Mouse (Mus musculus) testis, adult 10 weeks (tissue): Measurements from ENCODE around the gene Rft1. TPM values are rescaled to one million over a fixed set of nuclear protein-coding genes. Genes with fewer than 3 reads are reported as not detected.

Experiments
- polyA plus RNA-seq: library from polyadenylated mRNA; stranded (reverse); fragments of 350-450 nt; fragmentation: Illumina TruSeq; extraction: RNeasy Lipid Tissue Mini Kit (QIAGEN cat#74804); gene quantifications from one replicate; pipeline ENCODE4 v1.2.3, GENCODE M21; 2014; ENCODE audit warnings: low read depth, low replicate concordance

Rft1 gene
- polyA plus RNA-seq = 6.2 TPM

GRCm38 (mm10) chr14:30653943-30654659 is at the start of gene Rft1:
TSS of gene Rft1 (plus strand) at chr14:30654360.

GRCm38 (mm10) chr14:30625856-30626726 is 28.1 kb upstream of the Rft1 start, which contains the start of gene Prkcd:
TSS of gene Prkcd (minus strand) at chr14:30626210.

GRCm38 (mm10) chr14:30714799-30715617 is 60.8 kb downstream of the Rft1 start, which contains the start of gene Sfmbt1:
TSS of gene Sfmbt1 (plus strand) at chr14:30714849.

Other genes with a start within 250 kb of the Rft1 start
- gene Dcp1a, start 174.8 kb upstream of the Rft1 start, polyA plus RNA-seq = 9.0 TPM
- gene Cacna1d, start 162.9 kb upstream of the Rft1 start, polyA plus RNA-seq = 4.5 TPM
- 0.84 TPM for gene Tkt, start 106.0 kb upstream of the Rft1 start, polyA plus RNA-seq
- gene Prkcd, start 28.1 kb upstream of the Rft1 start, polyA plus RNA-seq = 65.6 TPM
- 73.5 TPM for gene Sfmbt1, start 60.5 kb downstream of the Rft1 start, polyA plus RNA-seq
- 2.1 TPM for gene Tmem110, start 171.2 kb downstream of the Rft1 start, polyA plus RNA-seq
- gene Mustn1, start 224.8 kb downstream of the Rft1 start, polyA plus RNA-seq = not detected
- not detected for gene Itih4, start 232.1 kb downstream of the Rft1 start, polyA plus RNA-seq